In the genomic region with DNA sequence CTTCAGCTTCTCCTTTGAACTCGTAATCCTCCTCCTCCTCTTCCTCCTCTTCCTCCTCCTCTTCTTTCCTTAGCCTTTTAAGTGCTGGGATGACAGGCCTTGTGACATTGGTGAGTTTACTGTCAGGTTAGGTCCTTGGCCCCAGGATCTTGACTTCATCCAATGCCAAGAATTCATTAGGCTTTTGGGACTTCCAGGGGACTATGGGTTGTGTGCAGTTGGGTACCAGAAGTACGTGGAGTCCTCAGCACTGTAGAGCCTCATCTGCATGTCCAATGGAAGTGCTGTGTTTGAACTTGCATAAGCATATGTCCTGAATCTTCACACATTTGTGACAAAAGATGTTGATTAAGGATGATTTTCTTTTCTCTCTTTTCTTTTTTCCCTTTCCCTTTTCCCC, we compare ENCODE assay signal across 20 mouse cellular contexts.
"Had no signal": no experiment of that assay in that cellular context is flagged by ENCODE, and none has a peak within 500 bp of the region (broad histone marks: within the 10 kb centered on the region; RNA-seq: fewer than 3 reads in every experiment).

No protein-coding gene starts in this region.

- H3K27me3 ChIP-seq: limb, embryonic 12.5 days; limb, embryonic 15.5 days; midbrain, embryonic 12.5 days; midbrain, embryonic 15.5 days; neural tube, embryonic 12.5 days; stomach, embryonic 15.5 days had no signal

- H3K4me3 ChIP-seq: layer of hippocampus, adult 2 months; left cerebral cortex, adult 2 months; limb, embryonic 12.5 days; limb, embryonic 15.5 days; midbrain, embryonic 12.5 days; midbrain, embryonic 15.5 days; neural tube, embryonic 12.5 days; stomach, embryonic 15.5 days had no signal

- H3K27ac ChIP-seq: limb, embryonic 12.5 days; limb, embryonic 15.5 days; liver, embryonic 14.5 days; macrophage; midbrain, embryonic 12.5 days; neural tube, embryonic 12.5 days; stomach, embryonic 15.5 days had no signal

- H3K4me1 ChIP-seq: limb, embryonic 12.5 days; limb, embryonic 15.5 days; midbrain, embryonic 12.5 days; neural tube, embryonic 12.5 days had no signal

- DNase-seq: kidney, adult 2 months; kidney, postnatal 25 days; layer of hippocampus, adult 9-11 months; liver, postnatal 0 days; lung, embryonic 14.5 days; retina, postnatal 1 day; right cerebral cortex, postnatal 25 days; thymus, adult 2 months; thymus, postnatal 14 days; thymus, postnatal 4 days had no signal

- H3K36me3 ChIP-seq: midbrain, embryonic 15.5 days had no signal
